Mouse (Mus musculus): ENCODE data around the gene Trpc7. TPM values are rescaled to one million over a fixed set of nuclear protein-coding genes. Genes with fewer than 3 reads are reported as not detected.

Trpc7 gene
- polyA plus RNA-seq, 1 experiment: 5.0 TPM

DNA sequence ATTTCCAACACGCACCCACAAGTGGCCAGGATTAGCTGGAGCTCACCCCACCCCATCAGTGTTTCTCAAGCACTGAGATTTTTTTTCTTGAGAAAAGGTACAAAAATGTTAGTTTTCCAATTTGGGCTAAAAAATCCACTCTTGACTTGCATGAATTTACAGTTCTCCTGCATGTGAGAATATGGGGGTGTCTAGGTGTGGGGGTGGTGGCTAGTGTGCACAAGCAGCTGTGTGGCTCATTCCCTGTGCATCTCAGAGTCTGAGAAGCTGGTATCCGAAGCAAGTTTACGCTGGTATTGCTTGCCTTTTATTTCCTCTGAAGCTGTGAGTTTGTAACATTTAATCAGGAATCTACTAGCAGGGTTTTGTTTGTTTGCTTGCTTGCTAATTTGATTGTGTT, 105.1 kb downstream of the Trpc7 start:
- no peak for DNase-seq (ENCODE audit: low read depth)
- TF ChIP-seq POLR2A (IDR thresholded peaks at IDR 0.05; ENCODE audit: borderline replicate concordance, extremely low read depth, insufficient read depth, insufficient read length, poor library complexity, severe bottlenecking) (no peak), CTCF (IDR thresholded peaks at IDR 0.05; ENCODE audit: borderline replicate concordance, extremely low read depth, insufficient read depth, insufficient read length) (no peak)

DNA sequence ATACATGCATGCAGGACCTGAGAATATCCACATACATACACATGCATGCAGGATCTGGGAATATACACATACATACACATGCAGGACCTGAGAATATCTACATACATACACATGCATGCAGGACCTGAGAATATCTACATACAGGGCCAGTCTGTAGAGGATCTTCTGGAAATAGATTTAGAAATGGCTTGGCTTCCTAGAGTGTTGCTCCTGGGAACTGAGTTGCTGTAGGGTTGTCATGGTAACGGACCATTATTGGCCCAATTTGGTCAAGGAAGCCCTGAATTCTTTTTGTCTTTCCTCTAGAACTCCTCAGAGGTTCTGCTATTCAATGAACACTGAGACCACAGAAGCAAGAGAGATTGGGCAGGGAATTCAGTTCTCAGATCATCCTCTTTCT, 113.2 kb downstream of the Trpc7 start:
- no peak for TF ChIP-seq CTCF (IDR thresholded peaks at IDR 0.05; ENCODE audit: borderline replicate concordance, extremely low read depth, insufficient read depth, insufficient read length)
- no peak for TF ChIP-seq POLR2A (IDR thresholded peaks at IDR 0.05; ENCODE audit: borderline replicate concordance, extremely low read depth, insufficient read depth, insufficient read length, poor library complexity, severe bottlenecking)
- DNase-seq (ENCODE audit: low read depth): no peak

DNA sequence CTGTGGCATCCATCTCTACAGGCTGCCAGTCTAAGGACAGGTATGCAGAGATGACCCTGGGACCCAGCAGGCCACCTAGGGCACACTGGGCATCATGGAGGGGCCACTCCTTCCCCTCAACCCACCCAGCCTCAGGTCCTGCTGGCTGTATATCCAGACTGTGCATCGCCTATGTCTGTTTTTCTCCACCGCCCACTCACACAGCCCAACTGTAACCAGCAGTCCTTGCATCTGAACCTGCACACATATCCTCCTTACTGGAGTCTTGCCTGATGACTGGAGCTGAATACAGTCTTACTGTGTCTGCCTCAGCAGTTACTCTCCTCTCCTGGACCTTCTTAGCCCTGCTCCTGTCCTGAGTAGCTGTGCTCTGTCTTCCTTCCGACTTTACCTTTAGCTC, 114.1 kb downstream of the Trpc7 start:
- TF ChIP-seq POLR2A (IDR thresholded peaks at IDR 0.05; ENCODE audit: borderline replicate concordance, extremely low read depth, insufficient read depth, insufficient read length, poor library complexity, severe bottlenecking) (no peak), CTCF (IDR thresholded peaks at IDR 0.05; ENCODE audit: borderline replicate concordance, extremely low read depth, insufficient read depth, insufficient read length) (no peak)
- no peak for DNase-seq (ENCODE audit: low read depth)

DNA sequence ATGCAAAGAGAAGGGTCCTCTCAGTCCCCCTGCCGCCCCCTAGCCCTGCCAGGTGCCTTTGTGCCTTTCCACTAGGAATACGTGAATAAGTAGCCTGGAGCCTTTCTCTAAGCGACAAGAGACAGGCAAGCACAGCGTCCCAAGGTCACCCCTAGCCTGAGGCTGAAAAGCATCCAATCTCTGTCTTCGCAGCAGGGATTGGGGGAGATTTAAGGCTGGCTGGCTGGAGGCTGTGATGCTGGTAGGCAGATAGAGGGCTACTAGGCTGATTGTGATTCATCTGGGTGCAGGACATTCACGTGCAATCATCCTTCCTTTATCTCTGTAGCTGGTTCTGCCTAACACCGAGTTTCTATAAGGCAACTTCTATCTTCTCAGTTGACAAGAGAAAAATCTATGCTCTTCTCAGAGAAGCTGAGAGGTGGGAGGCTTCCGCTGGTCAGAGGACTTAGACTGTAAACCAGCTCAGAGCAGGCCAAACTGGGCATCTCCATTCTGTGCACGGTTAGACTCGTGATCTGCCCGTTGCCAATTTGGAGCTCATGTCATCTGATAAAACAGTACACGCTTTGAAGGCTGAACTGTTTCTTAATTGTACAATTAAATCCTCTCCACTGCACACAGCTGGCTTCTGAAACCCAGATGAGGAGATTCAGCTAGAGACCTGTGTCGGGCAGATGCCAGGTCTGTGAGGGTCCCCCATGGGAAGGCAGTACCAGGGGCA, 114.9 kb downstream of the Trpc7 start:
- peak; percentile 73 for DNase-seq (ENCODE audit: low read depth)
- TF ChIP-seq CTCF (IDR thresholded peaks at IDR 0.05; ENCODE audit: borderline replicate concordance, extremely low read depth, insufficient read depth, insufficient read length) (no peak), POLR2A (IDR thresholded peaks at IDR 0.05; ENCODE audit: borderline replicate concordance, extremely low read depth, insufficient read depth, insufficient read length, poor library complexity, severe bottlenecking) (no peak)

DNA sequence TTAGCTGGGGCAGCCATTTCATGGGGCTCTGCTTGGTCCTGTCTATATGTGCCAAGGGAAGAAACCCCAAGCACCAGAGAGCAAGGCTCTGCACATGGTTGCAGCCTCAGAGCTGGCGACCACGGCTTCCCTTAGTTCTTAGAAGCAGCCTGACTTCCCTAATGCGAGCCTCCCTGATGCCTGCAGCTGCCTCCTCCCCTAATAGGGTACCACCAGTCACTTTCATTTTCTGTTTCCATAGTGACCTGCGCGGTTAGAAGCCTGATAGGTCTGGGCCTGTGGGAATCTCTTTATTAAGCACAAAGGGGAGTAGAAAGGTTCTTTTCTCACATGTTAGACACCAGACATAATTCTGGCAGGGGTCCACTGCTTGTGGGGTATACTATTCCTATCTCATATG, 121.5 kb downstream of the Trpc7 start:
- TF ChIP-seq POLR2A (IDR thresholded peaks at IDR 0.05; ENCODE audit: borderline replicate concordance, extremely low read depth, insufficient read depth, insufficient read length, poor library complexity, severe bottlenecking) (no peak), CTCF (IDR thresholded peaks at IDR 0.05; ENCODE audit: borderline replicate concordance, extremely low read depth, insufficient read depth, insufficient read length) (no peak)
- DNase-seq (ENCODE audit: low read depth): peak; percentile 95

DNA sequence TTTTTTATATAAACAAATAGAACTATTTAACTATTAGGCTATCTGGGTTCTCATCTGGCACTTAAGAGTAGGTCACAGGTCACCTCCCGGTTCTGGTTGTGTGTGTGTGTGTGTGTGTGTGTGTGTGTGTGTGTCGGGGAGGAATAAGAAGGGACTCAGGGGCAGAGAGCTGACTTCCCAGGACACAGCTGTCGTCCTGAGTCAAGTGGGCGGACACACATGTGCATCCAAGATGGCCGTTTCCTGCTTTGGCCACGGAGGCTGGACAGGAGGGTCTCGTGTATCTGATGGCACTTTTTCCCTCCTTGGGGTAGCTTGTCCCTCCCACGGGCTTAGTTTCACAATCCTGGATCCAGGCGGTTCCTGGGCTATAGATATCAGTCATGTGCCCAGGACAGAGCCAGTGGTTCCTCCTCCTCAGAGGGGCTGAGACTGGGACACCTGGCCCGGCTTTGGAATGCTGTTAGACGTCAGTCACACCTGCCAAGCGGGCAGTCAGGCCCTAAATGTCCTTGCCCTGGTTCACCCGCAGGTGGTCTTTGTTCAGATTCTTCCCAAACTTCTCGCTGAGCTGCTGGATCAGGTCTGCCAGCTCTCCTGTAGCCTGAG, 122.4 kb downstream of the Trpc7 start:
- DNase-seq (ENCODE audit: low read depth): no peak
- TF ChIP-seq POLR2A (IDR thresholded peaks at IDR 0.05; ENCODE audit: borderline replicate concordance, extremely low read depth, insufficient read depth, insufficient read length, poor library complexity, severe bottlenecking) (no peak), CTCF (IDR thresholded peaks at IDR 0.05; ENCODE audit: borderline replicate concordance, extremely low read depth, insufficient read depth, insufficient read length) (no peak)

DNA sequence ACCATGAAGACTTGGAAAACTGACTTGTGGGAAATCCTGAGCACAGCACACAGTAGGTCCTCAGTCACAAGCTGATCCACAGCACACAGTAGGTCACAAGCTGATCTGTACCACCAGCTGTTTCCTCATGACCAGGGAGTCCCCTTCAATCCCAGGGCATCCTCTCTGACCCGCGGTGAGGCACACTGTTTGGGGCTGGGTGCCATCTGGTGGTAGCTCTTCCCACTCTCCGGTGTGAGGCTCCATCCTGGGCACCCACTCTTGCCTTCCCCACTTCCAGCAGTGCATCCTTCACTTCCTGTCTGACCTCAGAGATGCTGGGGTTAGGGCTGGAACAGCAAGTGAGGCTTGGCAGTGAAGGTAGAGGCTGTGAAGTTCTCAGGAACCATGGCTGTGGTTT, 123.2 kb downstream of the Trpc7 start:
- DNase-seq (ENCODE audit: low read depth): no peak
- TF ChIP-seq CTCF (IDR thresholded peaks at IDR 0.05; ENCODE audit: borderline replicate concordance, extremely low read depth, insufficient read depth, insufficient read length) (peak; percentile 34; the same call in 1 of the 2 replicates), POLR2A (IDR thresholded peaks at IDR 0.05; ENCODE audit: borderline replicate concordance, extremely low read depth, insufficient read depth, insufficient read length, poor library complexity, severe bottlenecking) (no peak)

DNA sequence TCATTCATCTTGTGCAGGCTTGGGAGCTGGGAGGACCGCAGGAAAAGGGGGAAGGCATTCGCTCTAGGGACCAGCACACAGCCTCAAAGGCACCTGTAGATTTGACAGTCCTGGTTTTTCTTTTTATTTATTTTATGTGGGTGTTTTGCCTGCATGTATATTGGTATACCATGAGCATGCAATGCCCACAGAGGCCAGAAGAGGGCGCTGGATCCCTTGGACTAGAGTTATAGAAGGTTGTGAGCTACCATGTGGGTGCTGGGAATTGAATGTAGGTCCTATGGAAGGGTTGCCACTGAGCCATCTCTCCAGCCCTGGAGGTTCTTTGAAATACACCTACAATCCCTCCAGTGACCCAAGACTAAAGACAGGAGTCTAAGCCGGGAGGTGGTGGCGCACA, 125.0 kb downstream of the Trpc7 start:
- DNase-seq (ENCODE audit: low read depth): no peak
- TF ChIP-seq CTCF (IDR thresholded peaks at IDR 0.05; ENCODE audit: borderline replicate concordance, extremely low read depth, insufficient read depth, insufficient read length): peak; percentile 42; the same call in 1 of the 2 replicates
- TF ChIP-seq POLR2A (IDR thresholded peaks at IDR 0.05; ENCODE audit: borderline replicate concordance, extremely low read depth, insufficient read depth, insufficient read length, poor library complexity, severe bottlenecking): no peak

DNA sequence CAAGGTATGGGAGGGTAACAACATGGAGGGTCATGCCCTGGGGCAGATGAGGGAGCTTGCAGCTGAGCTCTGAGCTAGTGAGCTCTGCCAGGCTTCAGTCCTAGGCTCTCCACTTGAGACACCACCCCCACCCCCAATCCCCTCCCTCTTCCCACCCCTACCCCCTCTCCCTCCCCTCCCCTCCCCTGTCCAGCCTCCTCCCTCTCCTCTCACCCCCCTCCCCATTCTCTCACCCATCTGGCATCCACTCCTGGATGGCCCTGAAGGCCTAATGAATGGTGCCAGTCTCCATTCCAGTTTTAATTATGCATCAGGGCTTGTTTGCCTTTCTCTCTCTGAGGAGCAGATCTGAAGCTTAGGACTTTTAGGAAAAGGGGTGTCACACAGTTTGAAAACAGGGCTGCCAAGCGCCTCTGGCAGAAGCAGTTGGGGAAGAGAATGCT, 125.6 kb downstream of the Trpc7 start:
- no peak for TF ChIP-seq CTCF (IDR thresholded peaks at IDR 0.05; ENCODE audit: borderline replicate concordance, extremely low read depth, insufficient read depth, insufficient read length)
- TF ChIP-seq POLR2A (IDR thresholded peaks at IDR 0.05; ENCODE audit: borderline replicate concordance, extremely low read depth, insufficient read depth, insufficient read length, poor library complexity, severe bottlenecking): no peak
- DNase-seq (ENCODE audit: low read depth): peak; percentile 95

DNA sequence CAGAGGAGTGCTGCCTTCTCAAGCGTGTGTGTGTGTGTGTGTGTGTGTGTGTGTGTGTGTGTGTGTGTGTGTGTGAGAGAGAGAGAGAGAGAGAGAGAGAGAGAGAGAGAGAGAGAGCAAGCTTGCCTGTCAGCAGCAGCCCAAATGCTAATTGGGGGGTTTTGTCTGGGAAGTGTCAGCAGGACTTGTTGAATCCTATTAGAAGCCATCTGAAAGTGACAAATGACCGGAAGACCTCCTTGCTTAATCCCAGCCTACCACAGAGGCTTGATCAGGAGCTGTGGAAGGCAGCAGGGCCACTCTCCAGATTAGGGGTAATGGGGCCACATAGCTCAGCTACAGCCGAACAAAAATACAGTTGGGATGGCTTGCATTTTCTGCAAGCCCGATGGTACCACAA, 126.4 kb downstream of the Trpc7 start:
- DNase-seq (ENCODE audit: low read depth): peak; percentile 79
- TF ChIP-seq POLR2A (IDR thresholded peaks at IDR 0.05; ENCODE audit: borderline replicate concordance, extremely low read depth, insufficient read depth, insufficient read length, poor library complexity, severe bottlenecking) (no peak), CTCF (IDR thresholded peaks at IDR 0.05; ENCODE audit: borderline replicate concordance, extremely low read depth, insufficient read depth, insufficient read length) (no peak)

DNA sequence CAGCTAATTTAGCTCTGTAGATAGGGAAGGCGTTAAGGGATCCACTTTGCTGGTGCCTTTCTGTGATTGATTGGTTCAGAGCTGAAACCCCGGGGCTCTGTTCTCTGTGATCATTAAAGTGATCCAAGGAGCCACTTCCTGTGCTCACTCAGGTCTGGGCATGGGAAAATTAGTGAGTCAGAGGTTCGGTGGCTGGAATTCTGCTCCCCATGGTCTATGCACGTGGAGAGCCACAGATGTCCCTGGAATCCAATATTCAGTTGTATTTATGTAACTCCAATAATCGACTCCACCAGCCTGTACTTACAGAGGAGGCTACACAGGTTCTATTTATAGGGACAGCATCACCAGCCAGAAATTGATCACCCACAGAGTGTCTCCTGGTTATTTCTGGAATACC, 129.6 kb downstream of the Trpc7 start:
- TF ChIP-seq CTCF (IDR thresholded peaks at IDR 0.05; ENCODE audit: borderline replicate concordance, extremely low read depth, insufficient read depth, insufficient read length) (no peak), POLR2A (IDR thresholded peaks at IDR 0.05; ENCODE audit: borderline replicate concordance, extremely low read depth, insufficient read depth, insufficient read length, poor library complexity, severe bottlenecking) (no peak)
- no peak for DNase-seq (ENCODE audit: low read depth)
